Mouse (Mus musculus): Measurements from ENCODE around the gene Efcab6.
"Not testable (repeated sequence)": the region's sequence is repeated elsewhere in the genome, so short reads cannot be mapped to it uniquely, and the experiment has no call there.

Efcab6 gene

DNA sequence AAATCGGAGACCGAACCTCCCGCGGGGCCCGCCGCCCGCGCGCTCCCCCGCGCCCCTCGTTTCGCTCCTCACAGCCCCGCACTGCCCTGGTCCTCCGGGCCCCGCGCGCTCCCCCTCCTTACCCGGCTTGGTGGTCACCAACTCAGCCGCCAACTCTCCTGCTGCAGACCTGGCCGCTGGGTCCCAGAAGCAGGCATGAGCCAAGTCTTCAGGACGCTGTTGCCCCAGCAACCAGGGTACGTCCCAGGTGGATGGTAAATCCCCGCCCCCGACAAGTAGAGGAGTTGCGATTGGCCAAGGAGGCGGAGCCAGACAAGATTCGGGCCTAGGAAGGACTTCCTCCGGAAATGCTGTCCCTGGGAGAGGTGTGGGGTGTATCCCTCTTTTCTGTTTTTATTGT is at the start of gene Efcab6:
Efcab6 (minus strand) TSS at position 240 of the 400 bp plus-strand sequence.
- DNase-seq: no peak

DNA sequence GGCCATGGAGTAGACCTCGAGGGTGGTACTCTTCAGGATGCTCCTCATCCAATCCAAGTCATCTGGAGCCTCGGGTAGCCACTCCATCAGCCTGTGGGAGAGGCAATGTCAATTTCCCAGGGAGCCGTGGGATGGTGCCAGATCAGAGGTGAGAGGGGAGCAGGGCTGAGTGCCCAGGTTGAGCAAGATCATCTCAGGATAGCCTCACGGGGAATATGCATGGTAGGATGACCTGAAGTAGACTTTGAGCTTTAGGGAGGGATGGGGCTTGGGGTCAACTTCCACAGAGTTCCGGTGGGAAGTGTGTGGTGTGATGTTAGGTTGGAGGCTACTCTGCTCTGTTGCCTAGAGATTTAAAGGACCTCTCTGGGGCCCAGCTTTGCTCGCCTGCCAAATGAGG is 48.7 kb upstream of the Efcab6 start:
- DNase-seq: no peak

GRCm38 (mm10) chr15:84108899-84109298 is 43.7 kb upstream of the Efcab6 start:
- no peak for DNase-seq

DNA sequence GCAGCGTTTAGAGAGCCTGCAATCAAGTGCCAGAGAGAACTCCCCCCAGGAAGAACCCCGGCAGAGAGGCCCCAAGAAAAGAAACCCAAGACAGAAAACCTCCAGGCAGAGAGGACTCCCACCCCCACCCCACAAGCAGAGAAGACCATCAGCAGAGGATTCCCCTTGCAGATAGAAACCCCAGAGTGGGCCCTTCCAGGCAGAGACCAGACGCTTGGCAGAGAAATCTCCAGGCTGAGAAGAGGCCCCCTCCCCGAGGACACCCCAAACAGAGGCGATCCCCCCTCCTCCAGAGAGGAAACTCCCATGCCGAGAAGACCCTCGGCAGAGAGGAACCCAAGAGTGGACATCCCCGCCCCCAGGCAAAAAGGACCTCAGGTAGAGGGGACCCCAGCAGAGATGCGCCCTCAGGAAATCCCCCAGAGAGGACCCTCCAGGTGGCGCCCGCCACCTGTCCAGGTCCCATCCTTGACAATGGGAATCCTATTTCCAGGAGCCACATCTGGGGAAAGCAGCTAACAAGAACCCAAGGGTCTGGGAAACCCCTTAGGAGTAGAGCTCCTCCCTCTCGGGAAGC is 40.8 kb upstream of the Efcab6 start:
- DNase-seq: peak; percentile 46

DNA sequence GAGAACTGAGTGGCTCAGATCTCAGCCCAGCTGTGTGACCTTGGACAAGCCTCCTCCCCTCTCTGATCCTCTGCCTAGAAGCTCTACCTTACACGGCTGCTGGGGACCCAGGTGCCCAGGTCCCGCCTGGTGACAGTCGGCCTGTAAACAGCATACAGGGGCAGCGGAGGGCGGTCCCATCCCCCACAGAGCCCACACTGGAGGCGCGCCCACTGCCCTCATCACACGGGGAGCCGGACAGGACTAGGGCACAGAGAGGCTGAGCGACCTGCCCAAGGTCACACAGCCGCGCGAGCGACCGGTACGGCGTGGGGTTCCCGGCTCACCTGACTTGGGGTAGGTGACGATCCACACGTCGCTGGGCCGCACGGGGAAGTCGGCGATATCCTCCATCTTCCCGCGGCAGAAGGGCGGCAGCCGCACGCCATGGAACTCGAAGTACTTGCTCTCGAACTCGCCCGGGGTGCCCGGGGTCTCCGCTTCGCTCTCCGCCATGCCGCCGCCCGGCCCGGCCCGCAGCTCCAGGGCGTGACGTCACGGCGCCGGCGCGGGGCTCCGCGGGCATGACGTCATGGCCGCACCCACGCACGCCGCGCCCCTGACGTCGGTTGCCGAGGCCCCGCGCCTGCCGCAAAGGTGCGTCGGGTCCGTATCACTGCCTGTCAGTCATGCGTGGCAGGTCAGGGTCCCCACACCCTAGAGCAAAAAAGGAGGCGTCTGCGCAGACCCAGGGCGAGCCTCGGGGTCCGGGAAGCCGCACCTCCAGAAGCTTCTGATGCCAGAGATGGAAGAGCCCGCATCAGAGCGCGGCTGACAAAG is 40.1 kb upstream of the Efcab6 start, which contains the start of gene Sult4a1:
Sult4a1 (minus strand) TSS at position 650 of the 819 bp plus-strand sequence.
- DNase-seq: peak; percentile 72

GRCm38 (mm10) chr15:84104626-84105025 is 39.4 kb upstream of the Efcab6 start:
- DNase-seq: peak; percentile 45

DNA sequence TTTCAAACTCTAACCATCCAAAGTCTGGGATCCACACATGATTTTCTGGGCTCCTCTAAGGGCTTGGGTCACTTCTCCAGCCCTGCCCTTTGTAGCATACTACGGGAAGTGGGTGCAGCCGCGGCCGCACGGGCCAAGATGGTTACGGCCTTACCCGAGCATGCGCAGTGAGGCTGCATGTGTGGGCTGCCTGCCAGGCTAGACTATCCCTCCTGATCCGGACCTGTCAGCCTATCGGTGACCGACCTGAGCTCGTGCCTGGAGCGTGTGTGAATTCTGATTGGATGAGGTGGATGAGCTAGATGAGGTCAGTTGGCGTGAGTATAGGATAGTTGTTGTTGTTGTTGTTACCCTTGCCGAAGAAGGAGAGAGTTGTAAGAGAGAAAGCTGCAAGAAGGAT is 32.4 kb upstream of the Efcab6 start:
- DNase-seq: not testable (repeated sequence)

- DNase-seq: peak; percentile 81
Observed at GRCm38 (mm10) chr15:84096051-84096450, 30.9 kb upstream of the Efcab6 start.

DNA sequence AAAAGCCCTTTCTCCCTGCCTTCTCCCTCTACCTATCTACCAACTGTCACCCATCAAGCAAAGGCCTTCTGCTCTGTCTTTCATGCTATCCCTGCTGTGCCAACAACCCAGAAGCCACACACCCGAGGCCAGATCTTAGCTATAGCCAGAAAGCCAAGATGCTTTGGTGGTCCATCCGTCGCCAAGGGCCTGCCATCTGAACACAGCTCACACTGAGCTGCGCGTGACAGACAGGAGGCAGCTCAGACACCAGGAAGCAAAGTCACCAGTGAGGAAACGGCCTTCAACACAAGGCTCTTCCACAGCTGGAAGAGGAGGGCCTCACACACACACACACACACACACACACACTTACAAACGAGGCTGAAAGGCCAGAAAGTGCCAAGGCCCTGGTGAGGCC is 29.7 kb upstream of the Efcab6 start:
- DNase-seq: no peak

GRCm38 (mm10) chr15:84086775-84087174 is 21.6 kb upstream of the Efcab6 start:
- DNase-seq: no peak

DNA sequence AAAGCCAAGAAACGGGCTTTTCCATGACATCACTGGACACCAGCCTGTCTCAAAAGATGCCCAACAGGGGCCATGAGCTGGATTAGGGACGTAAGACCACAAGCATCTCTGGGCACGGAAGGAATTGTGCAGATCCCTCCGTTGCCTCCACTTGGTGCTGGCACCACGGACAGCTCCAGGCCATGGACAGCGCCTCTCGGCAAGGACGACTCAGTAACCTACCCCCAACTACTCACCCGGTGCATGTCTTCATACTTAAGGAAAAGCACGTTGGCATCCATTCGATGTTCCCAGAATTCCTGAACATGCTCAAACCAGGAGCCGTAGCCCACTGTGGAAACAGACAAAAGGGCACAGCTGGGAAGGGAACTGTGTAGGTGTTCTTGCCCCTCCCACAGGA is 21.2 kb upstream of the Efcab6 start:
- DNase-seq: no peak

- no peak for DNase-seq
Observed at GRCm38 (mm10) chr15:84080069-84080468, 14.9 kb upstream of the Efcab6 start.

- DNase-seq: no peak
Observed at GRCm38 (mm10) chr15:84079519-84079918, 14.3 kb upstream of the Efcab6 start.

DNA sequence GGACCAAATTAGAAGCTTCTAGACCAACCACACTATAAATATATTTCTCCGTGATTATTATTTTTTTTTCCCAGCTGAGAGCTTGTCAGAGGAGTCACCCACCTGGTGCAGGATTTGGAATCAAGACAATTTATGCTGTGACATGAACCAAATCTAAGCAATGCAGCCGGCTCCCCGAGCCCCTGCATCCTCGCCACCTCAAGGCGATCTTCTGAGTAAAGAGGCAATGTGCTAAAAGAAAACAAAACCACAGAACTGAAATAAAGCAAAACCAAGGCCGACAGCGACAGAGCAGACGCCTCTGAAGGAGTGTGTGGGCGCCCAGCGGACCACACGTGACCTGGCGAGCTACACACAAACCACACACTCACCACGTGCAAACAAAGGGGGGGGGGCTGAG is 13.5 kb upstream of the Efcab6 start:
- no peak for DNase-seq

DNA sequence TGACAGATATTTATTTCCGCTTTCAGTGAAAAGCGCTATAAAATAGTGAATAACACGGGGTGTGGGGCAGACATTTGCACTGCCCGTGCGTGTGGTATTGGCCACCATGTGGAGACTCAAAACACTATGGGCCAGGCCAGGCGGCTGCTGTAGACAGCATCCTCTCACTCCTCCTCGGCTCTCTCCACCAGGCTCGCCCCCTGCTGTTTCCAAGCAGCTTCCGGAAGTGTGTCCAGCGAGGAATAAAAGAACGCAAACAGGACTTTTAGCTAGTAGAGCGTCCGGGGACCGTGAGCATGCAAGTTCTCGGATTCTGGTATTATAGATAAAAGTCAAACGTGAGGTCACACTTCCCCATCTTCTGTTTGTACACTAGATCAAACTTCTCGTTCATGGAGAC is 12.0 kb upstream of the Efcab6 start:
- no peak for DNase-seq

GRCm38 (mm10) chr15:84074705-84075185 is 9.6 kb upstream of the Efcab6 start:
- no peak for DNase-seq

GRCm38 (mm10) chr15:84073911-84074704 is 8.9 kb upstream of the Efcab6 start:
- peak; percentile 77 for DNase-seq

DNA sequence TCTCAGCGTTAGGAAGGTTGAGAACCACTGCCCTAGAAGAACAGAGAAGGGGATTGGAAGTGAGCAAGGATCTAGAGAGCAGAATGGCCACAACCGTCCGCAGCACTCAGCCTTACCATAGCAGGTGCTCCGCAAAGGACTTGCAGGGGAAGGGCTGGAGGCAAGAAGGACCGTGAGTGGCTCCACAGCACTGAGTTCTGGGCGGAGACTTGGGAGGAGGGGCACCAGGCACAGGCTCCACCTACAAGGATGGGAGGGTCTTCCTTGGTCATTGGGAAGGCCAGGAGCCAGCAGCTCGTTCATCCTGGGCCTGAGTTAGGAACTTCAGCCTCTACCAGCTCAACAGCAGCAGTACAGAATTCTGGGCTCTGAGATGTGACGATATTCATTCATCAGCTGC is 7.9 kb upstream of the Efcab6 start:
- DNase-seq: no peak

DNA sequence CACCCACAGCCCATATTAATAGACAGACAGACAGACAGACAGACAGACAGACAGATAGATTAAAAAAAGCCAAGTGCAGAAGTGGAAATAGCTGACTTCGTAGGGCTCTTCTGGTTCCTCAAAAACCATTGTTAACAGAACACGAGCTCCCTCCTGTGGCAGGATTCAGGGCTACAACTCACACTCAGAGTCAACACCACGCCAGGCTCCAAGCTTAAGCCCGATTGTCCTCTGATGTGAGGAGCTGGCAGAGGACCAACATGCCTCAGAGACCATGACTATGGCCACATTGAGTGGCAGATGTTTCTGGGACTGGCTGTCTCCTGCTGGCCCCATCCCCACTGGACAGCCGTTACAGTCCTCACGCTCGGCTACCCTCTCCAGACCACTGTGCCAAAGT is 7.0 kb upstream of the Efcab6 start:
- peak; percentile 77 for DNase-seq

DNA sequence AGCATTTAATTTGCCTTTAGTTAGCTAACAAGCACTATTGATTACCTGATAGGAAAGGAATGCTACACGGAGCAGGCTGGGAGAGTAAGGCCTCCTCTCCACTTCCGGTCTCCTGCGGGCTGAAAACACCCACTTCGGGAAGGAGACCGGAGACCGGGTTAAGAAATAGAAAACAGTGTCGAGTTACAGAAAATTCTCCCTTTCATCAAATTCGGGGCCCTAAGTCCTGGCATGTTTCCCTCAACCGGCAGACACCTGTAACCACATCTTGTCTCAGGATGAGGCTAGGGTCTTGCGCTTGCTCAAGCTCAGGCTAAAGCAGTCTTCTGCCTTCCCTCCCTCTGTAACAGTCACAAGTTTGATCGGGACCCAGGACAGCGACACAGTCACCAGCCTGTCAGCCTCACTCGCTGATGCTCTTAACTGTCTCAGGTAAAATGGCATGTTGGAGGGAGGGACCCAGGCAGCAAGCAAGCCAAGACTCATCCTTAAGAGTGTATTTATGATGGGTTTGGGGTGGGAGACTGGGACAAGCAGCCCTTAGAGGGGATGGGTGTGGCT is 5.0 kb upstream of the Efcab6 start:
- no peak for DNase-seq

- no peak for DNase-seq
Observed at GRCm38 (mm10) chr15:84069455-84070050, 4.4 kb upstream of the Efcab6 start.

DNA sequence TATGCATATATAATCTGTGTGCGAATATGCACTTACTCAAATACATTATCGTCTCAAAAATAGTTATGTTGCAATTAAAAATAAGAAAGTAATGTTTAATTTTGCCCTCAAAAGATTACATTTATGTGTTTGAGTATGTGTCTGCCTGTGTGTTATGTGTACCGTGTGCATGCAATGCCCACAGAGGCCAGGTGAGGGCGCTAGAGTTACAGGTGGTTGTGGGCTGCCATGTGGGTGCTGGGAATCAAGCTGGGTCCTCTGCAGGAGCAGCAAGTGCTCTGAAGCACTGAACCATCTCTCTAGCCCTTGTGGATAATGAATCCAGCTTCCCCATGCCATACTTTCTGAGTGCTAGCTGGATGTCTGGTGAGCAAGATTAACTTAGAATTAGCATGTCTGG is 522 bp upstream of the Efcab6 start:
- DNase-seq: no peak

- no peak for DNase-seq
Observed at GRCm38 (mm10) chr15:84058841-84059240, 6.3 kb downstream of the Efcab6 start.

All from cerebellum, adult 9-10 months (tissue).